Mouse (Mus musculus): ENCODE results near the gene Trpv5. TPM values are rescaled to one million over a fixed set of nuclear protein-coding genes. Genes with fewer than 3 reads are reported as not detected.

The Trpv5 gene
- polyA plus RNA-seq (2012; rRNA removed; ENCODE audit: low replicate concordance), result not detected in 2 replicates

GRCm38 (mm10) chr6:41680669-41681068, at the start of gene Trpv5:
TSS of gene Trpv5 (minus strand) at chr6:41680769.

GRCm38 (mm10) chr6:41704123-41704522, 23.6 kb upstream of the Trpv5 start, which contains the start of gene Kel:
TSS of gene Kel (minus strand) at chr6:41704339.

GRCm38 (mm10) chr6:41684131-41684530, 3.6 kb upstream of the Trpv5 start, which contains the start of gene Llcfc1:
TSS of gene Llcfc1 (plus strand) at chr6:41684431.

GRCm38 (mm10) chr6:41636178-41636577, 44.4 kb downstream of the Trpv5 start, which contains the start of gene Trpv6:
TSS of gene Trpv6 (minus strand) at chr6:41636405.

GRCm38 (mm10) chr6:41605061-41605793, 75.3 kb downstream of the Trpv5 start, which contains the start of gene Ephb6:
TSS of gene Ephb6 (plus strand) at chr6:41605482.

Other genes starting within 250 kb of the Trpv5 start
- gene Gm10334, start 234.6 kb downstream of the Trpv5 start, polyA plus RNA-seq (2012; rRNA removed; ENCODE audit: low replicate concordance), result 29.5 TPM in 1 of 2 replicates, not detected in the other
- 18.2 TPM in 1 of 2 replicates, not detected in the other for gene Prss1, start 221.8 kb downstream of the Trpv5 start, polyA plus RNA-seq (2012; rRNA removed; ENCODE audit: low replicate concordance)
- gene Prss2, start 159.0 kb downstream of the Trpv5 start, polyA plus RNA-seq (2012; rRNA removed; ENCODE audit: low replicate concordance), result 13.3 and 6,184 TPM in 2 replicates
- 1.2 and 2.4 TPM in 2 replicates for gene Ephb6, start 75.3 kb downstream of the Trpv5 start, polyA plus RNA-seq (2012; rRNA removed; ENCODE audit: low replicate concordance)
- gene Trpv6, start 44.4 kb downstream of the Trpv5 start, polyA plus RNA-seq (2012; rRNA removed; ENCODE audit: low replicate concordance), result 15.3 TPM in 1 of 2 replicates, not detected in the other
- 0.19 TPM in 1 of 2 replicates, not detected in the other for gene Llcfc1, start 3.7 kb upstream of the Trpv5 start, polyA plus RNA-seq (2012; rRNA removed; ENCODE audit: low replicate concordance)
- 0.07 TPM in 1 of 2 replicates, not detected in the other for gene Kel, start 23.6 kb upstream of the Trpv5 start, polyA plus RNA-seq (2012; rRNA removed; ENCODE audit: low replicate concordance)
- gene Olfr459, start 94.4 kb upstream of the Trpv5 start, polyA plus RNA-seq (2012; rRNA removed; ENCODE audit: low replicate concordance), result not detected in 2 replicates
- gene Pip, start 166.8 kb upstream of the Trpv5 start, polyA plus RNA-seq (2012; rRNA removed; ENCODE audit: low replicate concordance), result not detected in 2 replicates
- gene Sval2, start 172.2 kb upstream of the Trpv5 start, polyA plus RNA-seq (2012; rRNA removed; ENCODE audit: low replicate concordance), result not detected in 2 replicates